Mouse (Mus musculus) forebrain, postnatal 0 days (tissue): ENCODE measurements around the gene Ddx42. TPM values are rescaled to one million over a fixed set of nuclear protein-coding genes. Genes with fewer than 3 reads are reported as not detected.

Experiments
- ATAC-seq: fragments of 200-750 bp; cut with Nextera tagmentation; 2 replicates; pipeline ENCODE4 v1.8.0; 2017; ENCODE audit warnings: mild to moderate bottlenecking, moderate library complexity
- DNase-seq: peaks from one replicate; pipeline ENCODE4 v3.0.0-alpha.2; 2015
- H3K27ac ChIP-seq: fragments of 300-500 bp; sonication (generic); 2 replicates; pipeline ENCODE4 v1.5.1; 2014; ENCODE audit warnings: low read depth, mild to moderate bottlenecking, antibody characterized with exemption, low read length, moderate library complexity, mixed read lengths
- H3K27me3 ChIP-seq: fragments of 300-500 bp; sonication (generic); 2 replicates; pipeline ENCODE4 v1.6.1; 2014; ENCODE audit warnings: mild to moderate bottlenecking, low read length, mixed read lengths; ENCODE audit not compliant: insufficient read depth
- H3K36me3 ChIP-seq: fragments of 300-500 bp; sonication (generic); 2 replicates; pipeline ENCODE4 v1.6.1; 2014; ENCODE audit warnings: mild to moderate bottlenecking, moderate library complexity; ENCODE audit not compliant: insufficient read depth
- H3K4me1 ChIP-seq: fragments of 300-500 bp; sonication (generic); 2 replicates; pipeline ENCODE4 v1.6.1; 2014; ENCODE audit warnings: antibody characterized with exemption; ENCODE audit not compliant: insufficient read depth
- H3K4me2 ChIP-seq: fragments of 300-500 bp; sonication (generic); 2 replicates; pipeline ENCODE4 v1.6.1; 2014; ENCODE audit warnings: low read depth, mild to moderate bottlenecking, moderate library complexity
- H3K4me3 ChIP-seq: fragments of 300-500 bp; sonication (generic); 2 replicates; pipeline ENCODE4 v1.5.1; 2014; ENCODE audit warnings: low read depth, low read length, mixed read lengths
- H3K9ac ChIP-seq: fragments of 300-500 bp; sonication (generic); 2 replicates; pipeline ENCODE4 v1.6.1; 2014; ENCODE audit warnings: mild to moderate bottlenecking
- H3K9me3 ChIP-seq: fragments of 300-500 bp; sonication (generic); 2 replicates; pipeline ENCODE4 v1.6.1; 2016; ENCODE audit warnings: low read length
- CTCF ChIP-seq: sonication (generic); IDR thresholded peaks from 2 replicates; pipeline ENCODE4 v1.5.1; 2016; ENCODE audit warnings: antibody characterized with exemption, control low read depth, low read depth
- WGBS: fragments of 180-500 bp; shearing (Covaris S2); extraction: QIAGEN DNeasy Blood & Tissue Kit; methylation state at CpG from one replicate; pipeline ENCODE4 v1.1.7; 2014; 5-methylcytosine and 5-hydroxymethylcytosine counted together
- polyA plus RNA-seq: library from polyadenylated mRNA; unstranded; fragments of >200 nt; fragmentation: Nextera tagmentation; extraction: Ambion mirVana; gene quantifications from 2 replicates; pipeline ENCODE4 v1.2.1, GENCODE M21; 2015
- total RNA-seq: library from RNA; depleted of rRNA; stranded (reverse); fragments of >200 nt; gene quantifications from 2 replicates; pipeline ENCODE4 v1.2.3, GENCODE M21; 2014; rRNA removed

Ddx42 gene
- total and polyA plus RNA-seq, 2 experiments from 2014 or later: 62.2 to 76.3 TPM

GRCm38 (mm10) chr11:106286206-106286605 lies 69.5 kb downstream of the Ddx42 start:
- Histone ChIP-seq H3K27ac (no peak overlapping the region), H3K27me3 (no peaks in the 10 kb centered on the region), H3K9me3 (no peaks in the 10 kb centered on the region), H3K36me3 (no peaks in the 10 kb centered on the region), H3K4me2 (no peak overlapping the region), H3K9ac (no peak overlapping the region), H3K4me3 (no peak overlapping the region), H3K4me1 (no peaks in the 10 kb centered on the region)
- ATAC-seq: no peak
- TF ChIP-seq CTCF: no peak
- whole genome bisulfite sequencing: 88% methylated on average over 7 of the region's 7 CpGs
- no peak for DNase-seq

- H3K9me3 ChIP-seq: no peaks in the 10 kb centered on the region
- H3K36me3 ChIP-seq: no peaks in the 10 kb centered on the region
- no peak overlapping the region for H3K4me3 ChIP-seq
- no peak for ATAC-seq
- H3K9ac ChIP-seq: no peak overlapping the region
- TF ChIP-seq CTCF: no peak
- no peak overlapping the region for H3K4me2 ChIP-seq
- no peak overlapping the region for H3K27ac ChIP-seq
- H3K4me1 ChIP-seq: no peaks in the 10 kb centered on the region
- no peaks in the 10 kb centered on the region for H3K27me3 ChIP-seq
- peak; percentile 54 for DNase-seq
- WGBS: 55% methylated on average over 11 of the region's 11 CpGs
Observed at GRCm38 (mm10) chr11:106286987-106287386, 70.3 kb downstream of the Ddx42 start.

GRCm38 (mm10) chr11:106289369-106289768 lies 72.6 kb downstream of the Ddx42 start:
- H3K9me3 ChIP-seq: no peaks in the 10 kb centered on the region
- no peak overlapping the region for H3K9ac ChIP-seq
- peak; percentile 48 for TF ChIP-seq CTCF
- no peaks in the 10 kb centered on the region for H3K36me3 ChIP-seq
- ATAC-seq (no peak), DNase-seq (no peak)
- H3K4me2 ChIP-seq: no peak overlapping the region
- no peak overlapping the region for H3K27ac ChIP-seq
- H3K27me3 ChIP-seq: no peaks in the 10 kb centered on the region
- no peak overlapping the region for H3K4me3 ChIP-seq
- no peaks in the 10 kb centered on the region for H3K4me1 ChIP-seq
- WGBS: 55% methylated on average over 8 of the region's 8 CpGs

- Histone ChIP-seq H3K27me3 (no peaks in the 10 kb centered on the region), H3K36me3 (no peaks in the 10 kb centered on the region), H3K27ac (no peak overlapping the region), H3K4me2 (no peak overlapping the region), H3K9me3 (no peaks in the 10 kb centered on the region), H3K4me1 (no peaks in the 10 kb centered on the region), H3K4me3 (no peak overlapping the region), H3K9ac (no peak overlapping the region)
- 94% methylated on average over 5 of the region's 5 CpGs for whole genome bisulfite sequencing
- DNase-seq (no peak), ATAC-seq (no peak)
- no peak for TF ChIP-seq CTCF
Observed at GRCm38 (mm10) chr11:106290376-106290775, 73.7 kb downstream of the Ddx42 start.

- Histone ChIP-seq H3K36me3 (no peaks in the 10 kb centered on the region), H3K4me2 (no peak overlapping the region), H3K27ac (no peak overlapping the region), H3K27me3 (no peaks in the 10 kb centered on the region), H3K4me3 (no peak overlapping the region), H3K9ac (no peak overlapping the region), H3K4me1 (no peaks in the 10 kb centered on the region), H3K9me3 (no peaks in the 10 kb centered on the region)
- ATAC-seq (no peak), DNase-seq (no peak)
- TF ChIP-seq CTCF: no peak
- WGBS: 80% methylated on average over 2 of the region's 2 CpGs
Observed at GRCm38 (mm10) chr11:106291861-106292260, 75.1 kb downstream of the Ddx42 start.

Other genes with a start within 250 kb of the Ddx42 start
- gene Ace, start 249.0 kb upstream of the Ddx42 start, total RNA-seq: 10.3 and 14.3 TPM in 2 replicates
- 5.3 and 8.0 TPM in 2 replicates for gene Ace, start 249.0 kb upstream of the Ddx42 start, polyA plus RNA-seq
- gene Ace3, start 222.3 kb upstream of the Ddx42 start, total RNA-seq: not detected in 2 replicates
- not detected in 2 replicates for gene Ace3, start 222.3 kb upstream of the Ddx42 start, polyA plus RNA-seq
- 0.92 and 2.8 TPM in 2 replicates for gene Kcnh6, start 208.8 kb upstream of the Ddx42 start, total RNA-seq
- 0.80 and 1.5 TPM in 2 replicates for gene Kcnh6, start 208.8 kb upstream of the Ddx42 start, polyA plus RNA-seq
- gene Dcaf7, start 180.1 kb upstream of the Ddx42 start, total RNA-seq: 150 and 222 TPM in 2 replicates
- 79.1 and 115 TPM in 2 replicates for gene Dcaf7, start 180.1 kb upstream of the Ddx42 start, polyA plus RNA-seq
- 17.4 and 18.1 TPM in 2 replicates for gene Taco1, start 150.9 kb upstream of the Ddx42 start, total RNA-seq
- 2.9 and 5.0 TPM in 2 replicates for gene Taco1, start 150.9 kb upstream of the Ddx42 start, polyA plus RNA-seq
- gene Map3k3, start 132.3 kb upstream of the Ddx42 start, total RNA-seq: 29.2 and 32.9 TPM in 2 replicates
- gene Map3k3, start 132.3 kb upstream of the Ddx42 start, polyA plus RNA-seq: 6.7 and 8.5 TPM in 2 replicates
- not detected in 2 replicates for gene Gm10840, start 56.1 kb upstream of the Ddx42 start, total RNA-seq
- 0.67 and 0.82 TPM in 2 replicates for gene Gm10840, start 56.1 kb upstream of the Ddx42 start, polyA plus RNA-seq
- 83.9 and 85.0 TPM in 2 replicates for gene Limd2, start 56.1 kb upstream of the Ddx42 start, total RNA-seq
- 171 and 189 TPM in 2 replicates for gene Limd2, start 56.1 kb upstream of the Ddx42 start, polyA plus RNA-seq
- 23.4 and 34.8 TPM in 2 replicates for gene Strada, start 14.8 kb upstream of the Ddx42 start, total RNA-seq
- gene Strada, start 14.8 kb upstream of the Ddx42 start, polyA plus RNA-seq: 20.0 and 23.7 TPM in 2 replicates
- 29.4 and 41.0 TPM in 2 replicates for gene Ccdc47, start 582 bp upstream of the Ddx42 start, total RNA-seq
- 71.8 and 90.1 TPM in 2 replicates for gene Ccdc47, start 582 bp upstream of the Ddx42 start, polyA plus RNA-seq
- 40.2 and 62.7 TPM in 2 replicates for gene Ftsj3, start 39.2 kb downstream of the Ddx42 start, total RNA-seq
- gene Ftsj3, start 39.2 kb downstream of the Ddx42 start, polyA plus RNA-seq: 29.0 and 29.7 TPM in 2 replicates
- 108 and 114 TPM in 2 replicates for gene Psmc5, start 39.2 kb downstream of the Ddx42 start, total RNA-seq
- 258 and 270 TPM in 2 replicates for gene Psmc5, start 39.2 kb downstream of the Ddx42 start, polyA plus RNA-seq
- gene Smarcd2, start 56.0 kb downstream of the Ddx42 start, total RNA-seq: 16.9 and 20.0 TPM in 2 replicates
- gene Smarcd2, start 56.0 kb downstream of the Ddx42 start, polyA plus RNA-seq: 8.5 and 9.5 TPM in 2 replicates
- 0.23 and 0.38 TPM in 2 replicates for gene Tcam1, start 59.7 kb downstream of the Ddx42 start, total RNA-seq
- gene Tcam1, start 59.7 kb downstream of the Ddx42 start, polyA plus RNA-seq: 0.18 and 0.23 TPM in 2 replicates
- not detected in 2 replicates for gene Gh, start 84.9 kb downstream of the Ddx42 start, total RNA-seq
- gene Gh, start 84.9 kb downstream of the Ddx42 start, polyA plus RNA-seq: not detected in 2 replicates
- 0.38 and 0.46 TPM in 2 replicates for gene Cd79b, start 97.8 kb downstream of the Ddx42 start, total RNA-seq
- 0.71 and 1.1 TPM in 2 replicates for gene Cd79b, start 97.8 kb downstream of the Ddx42 start, polyA plus RNA-seq
- gene Scn4a, start 136.4 kb downstream of the Ddx42 start, total RNA-seq: not detected in 2 replicates
- gene Scn4a, start 136.4 kb downstream of the Ddx42 start, polyA plus RNA-seq: 0.06 TPM in 1 of 2 replicates, not detected in the other
- gene Prr29, start 148.5 kb downstream of the Ddx42 start, total RNA-seq: 0.23 TPM in 1 of 2 replicates, not detected in the other
- 0.69 TPM in 1 of 2 replicates, not detected in the other for gene Prr29, start 148.5 kb downstream of the Ddx42 start, polyA plus RNA-seq
- gene Icam2, start 171.1 kb downstream of the Ddx42 start, total RNA-seq: 4.6 and 8.3 TPM in 2 replicates
- gene Icam2, start 171.1 kb downstream of the Ddx42 start, polyA plus RNA-seq: 7.0 and 9.1 TPM in 2 replicates